Mouse (Mus musculus) intestine, embryonic 15.5 days (tissue): ENCODE data around the gene Bst1. TPM values are rescaled to one million over a fixed set of nuclear protein-coding genes. Genes with fewer than 3 reads are reported as not detected.

Experiments used
- ATAC-seq: fragments of 200-750 bp; cut with Nextera tagmentation; 2 replicates; pipeline ENCODE4 v1.8.0; 2017; ENCODE audit warnings: moderate TSS enrichment, moderate library complexity
- H3K27ac ChIP-seq: fragments of 300-500 bp; sonication (generic); 2 replicates; pipeline ENCODE4 v1.5.1; 2015; ENCODE audit warnings: mild to moderate bottlenecking, inconsistent platforms
- H3K27me3 ChIP-seq: fragments of 300-500 bp; sonication (generic); replicated peaks from 2 replicates; pipeline ENCODE4 v1.6.1; 2015; ENCODE audit warnings: inconsistent platforms
- H3K36me3 ChIP-seq: fragments of 300-500 bp; sonication (generic); 2 replicates; pipeline ENCODE4 v1.6.1; 2015; ENCODE audit warnings: inconsistent platforms
- H3K4me1 ChIP-seq: fragments of 300-500 bp; sonication (generic); replicated peaks from 2 replicates; pipeline ENCODE4 v1.6.1; 2015; ENCODE audit warnings: inconsistent platforms
- H3K4me2 ChIP-seq: fragments of 300-500 bp; sonication (generic); replicated peaks from 2 replicates; pipeline ENCODE4 v1.6.1; 2015; ENCODE audit warnings: mild to moderate bottlenecking, inconsistent platforms
- H3K4me3 ChIP-seq: fragments of 300-500 bp; sonication (generic); replicated peaks from 2 replicates; pipeline ENCODE4 v1.5.1; 2015; ENCODE audit warnings: inconsistent platforms
- H3K9ac ChIP-seq: fragments of 300-500 bp; sonication (generic); 2 replicates; pipeline ENCODE4 v1.6.1; 2015; ENCODE audit warnings: inconsistent platforms
- H3K9me3 ChIP-seq: fragments of 300-500 bp; sonication (generic); 2 replicates; pipeline ENCODE4 v1.6.1; 2016; ENCODE audit warnings: inconsistent platforms
- WGBS: fragments of 180-500 bp; shearing (Covaris S2); methylation state at CpG from one replicate; pipeline ENCODE4 v1.1.7; 2015; 5-methylcytosine and 5-hydroxymethylcytosine counted together
- polyA plus RNA-seq: library from polyadenylated mRNA; unstranded; fragments of >200 nt; fragmentation: Nextera tagmentation; extraction: Ambion mirVana; gene quantifications from 2 replicates; pipeline ENCODE4 v1.2.1, GENCODE M21; 2015

Bst1 gene
- polyA plus RNA-seq: 0.88 and 0.97 TPM in 2 replicates

- no peak within 1 kb of the TSS for H3K4me3 ChIP-seq
- no peak within 1 kb of the TSS for H3K4me2 ChIP-seq
- no peak within 1 kb of the TSS for H3K27ac ChIP-seq
- no peaks in the 10 kb centered on the region for H3K36me3 ChIP-seq
- H3K4me1 ChIP-seq: no peaks in the 10 kb centered on the region
- no peak within 1 kb of the TSS for H3K9ac ChIP-seq
- WGBS: 51% methylated on average over 12 of the region's 12 CpGs
- no peaks in the 10 kb centered on the region for H3K9me3 ChIP-seq
- no peak for ATAC-seq
- H3K27me3 ChIP-seq: no peaks in the 10 kb centered on the region
Measured at GRCm38 (mm10) chr5:43818695-43819094, at the start of gene Bst1. TSS of gene Bst1 (plus strand) at chr5:43818885.

DNA sequence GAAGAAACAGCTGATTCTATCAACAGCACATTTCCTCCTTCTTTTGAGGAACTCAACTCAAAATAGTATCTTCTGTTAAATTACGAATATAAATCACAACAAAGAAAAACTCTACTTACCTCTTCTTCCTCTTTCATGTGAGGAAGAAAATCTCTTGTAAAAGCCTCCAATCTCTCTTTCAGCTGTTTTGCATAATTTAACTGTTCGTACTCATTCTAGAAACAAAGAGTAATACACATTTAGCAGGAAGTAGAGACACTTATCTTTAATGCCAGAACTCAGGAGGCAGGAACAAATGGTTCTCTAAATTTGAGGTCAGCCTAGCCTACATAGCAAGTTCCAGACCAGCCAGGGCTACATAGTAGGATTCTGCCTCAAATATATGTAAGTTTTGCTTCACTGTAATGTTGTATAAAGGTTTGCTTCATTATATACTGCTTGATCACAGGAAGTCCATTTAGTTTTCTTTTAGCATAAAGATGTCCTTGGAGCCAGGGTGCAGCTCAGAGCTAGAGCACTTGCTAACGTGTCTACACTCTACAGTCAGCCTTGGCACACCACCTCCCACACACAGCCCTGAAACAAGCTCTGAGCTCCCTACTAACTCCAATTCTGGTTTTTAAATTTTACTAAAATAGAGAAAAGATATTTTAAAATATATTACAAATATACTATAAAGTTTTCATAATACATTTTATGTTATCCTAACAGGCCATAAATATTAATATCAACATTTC, 47.9 kb upstream of the Bst1 start:
- WGBS: 77% methylated on average over 3 of the region's 3 CpGs

DNA sequence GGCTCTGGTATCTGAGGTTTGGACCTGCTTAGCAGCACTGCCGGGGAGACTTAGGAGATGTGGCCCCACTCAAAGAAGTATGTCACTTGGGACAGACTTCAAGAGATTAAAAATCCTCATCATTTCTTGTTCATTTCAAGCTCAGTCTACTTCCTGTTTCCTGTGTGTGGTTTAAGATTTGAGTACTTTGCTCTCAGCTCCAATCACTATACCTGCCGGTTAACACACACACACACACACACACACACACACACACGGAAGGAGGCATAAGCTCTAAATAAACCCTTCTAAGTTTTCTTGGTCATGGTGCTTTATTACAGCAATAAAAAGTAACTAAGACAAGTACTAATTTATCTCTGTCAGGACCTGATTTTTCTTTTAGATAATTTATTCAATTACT, 47.1 kb upstream of the Bst1 start:
- WGBS: 68% methylated on average over 3 of the region's 3 CpGs
- Histone ChIP-seq H3K4me3 (no peak overlapping the region), H3K9ac (no peak overlapping the region), H3K4me2 (no peak overlapping the region), H3K36me3 (peaks cover 12% of the 10 kb centered on the region; the same call in 1 of the 2 replicates), H3K27me3 (no peaks in the 10 kb centered on the region), H3K27ac (no peak overlapping the region), H3K4me1 (no peaks in the 10 kb centered on the region), H3K9me3 (no peaks in the 10 kb centered on the region)
- ATAC-seq: peak; percentile 72; the same call in 1 of the 2 replicates

More for the DNA sequence above, 47.9 kb upstream of the Bst1 start:
- H3K9me3 ChIP-seq: no peaks in the 10 kb centered on the region
- no peak overlapping the region for H3K9ac ChIP-seq
- H3K27ac ChIP-seq: no peak overlapping the region
- H3K4me2 ChIP-seq: no peak overlapping the region
- no peak for ATAC-seq
- no peaks in the 10 kb centered on the region for H3K4me1 ChIP-seq
- no peak overlapping the region for H3K4me3 ChIP-seq
- no peaks in the 10 kb centered on the region for H3K27me3 ChIP-seq
- peaks cover 12% of the 10 kb centered on the region; the same call in 1 of the 2 replicates for H3K36me3 ChIP-seq

- H3K9ac ChIP-seq: no peak overlapping the region
- H3K4me3 ChIP-seq: no peak overlapping the region
- no peaks in the 10 kb centered on the region for H3K27me3 ChIP-seq
- no peaks in the 10 kb centered on the region for H3K36me3 ChIP-seq
- ATAC-seq: no peak
- H3K4me1 ChIP-seq: peaks cover 7% of the 10 kb centered on the region; the same call in 1 of the 2 replicates
- no peak overlapping the region for H3K27ac ChIP-seq
- H3K9me3 ChIP-seq: no peaks in the 10 kb centered on the region
- H3K4me2 ChIP-seq: no peak overlapping the region
Measured at GRCm38 (mm10) chr5:43776407-43776806, 42.3 kb upstream of the Bst1 start.

- no peak overlapping the region for H3K27ac ChIP-seq
Measured at GRCm38 (mm10) chr5:43776993-43777392, 41.7 kb upstream of the Bst1 start.

DNA sequence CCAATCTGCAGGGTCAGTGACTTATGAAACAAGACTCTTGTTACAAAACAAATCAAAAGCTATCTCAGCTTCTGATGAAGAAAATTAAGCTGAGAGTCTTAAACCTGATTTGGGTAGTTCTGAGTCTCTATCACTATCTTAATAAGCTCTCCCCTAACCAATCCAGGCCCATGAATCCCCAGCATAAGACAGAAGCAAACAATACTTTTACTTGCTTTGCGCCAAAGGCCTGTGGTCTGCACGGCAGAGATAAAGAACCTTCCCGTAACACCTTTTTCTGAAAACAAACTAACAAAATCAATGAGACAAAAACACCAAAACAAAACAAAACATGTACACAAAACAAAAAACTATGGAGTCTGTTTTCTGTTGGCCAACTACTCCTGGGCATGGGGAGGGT, 40.1 kb upstream of the Bst1 start:
- no peak overlapping the region for H3K4me2 ChIP-seq
- H3K9ac ChIP-seq: no peak overlapping the region
- H3K27ac ChIP-seq: no peak overlapping the region
- 83% methylated on average over 3 of the region's 3 CpGs for WGBS
- no peaks in the 10 kb centered on the region for H3K27me3 ChIP-seq
- no peaks in the 10 kb centered on the region for H3K9me3 ChIP-seq
- no peaks in the 10 kb centered on the region for H3K36me3 ChIP-seq
- peaks cover 7% of the 10 kb centered on the region; the same call in 1 of the 2 replicates for H3K4me1 ChIP-seq
- no peak overlapping the region for H3K4me3 ChIP-seq
- ATAC-seq: no peak

More at GRCm38 (mm10) chr5:43776993-43777392, 41.7 kb upstream of the Bst1 start:
- no peak overlapping the region for H3K4me3 ChIP-seq
- whole genome bisulfite sequencing: 55% methylated on average over 1 of the region's 1 CpGs
- H3K9ac ChIP-seq: no peak overlapping the region
- no peak for ATAC-seq
- H3K27me3 ChIP-seq: no peaks in the 10 kb centered on the region
- no peaks in the 10 kb centered on the region for H3K36me3 ChIP-seq
- H3K4me2 ChIP-seq: no peak overlapping the region
- H3K9me3 ChIP-seq: no peaks in the 10 kb centered on the region
- peaks cover 7% of the 10 kb centered on the region; the same call in 1 of the 2 replicates for H3K4me1 ChIP-seq

- under 1% methylated on average over 60 of the region's 61 CpGs for WGBS
- Histone ChIP-seq H3K4me2 (peak overlapping the region; percentile 95), H3K27me3 (no peaks in the 10 kb centered on the region), H3K4me1 (peaks cover 7% of the 10 kb centered on the region; the same call in 1 of the 2 replicates), H3K27ac (peak overlapping the region; percentile 93), H3K9me3 (no peaks in the 10 kb centered on the region), H3K9ac (peak overlapping the region; percentile 97), H3K36me3 (no peaks in the 10 kb centered on the region), H3K4me3 (peak overlapping the region; percentile 92)
- ATAC-seq: peak; percentile 67
Measured at GRCm38 (mm10) chr5:43781423-43781976, 37.2 kb upstream of the Bst1 start.

DNA sequence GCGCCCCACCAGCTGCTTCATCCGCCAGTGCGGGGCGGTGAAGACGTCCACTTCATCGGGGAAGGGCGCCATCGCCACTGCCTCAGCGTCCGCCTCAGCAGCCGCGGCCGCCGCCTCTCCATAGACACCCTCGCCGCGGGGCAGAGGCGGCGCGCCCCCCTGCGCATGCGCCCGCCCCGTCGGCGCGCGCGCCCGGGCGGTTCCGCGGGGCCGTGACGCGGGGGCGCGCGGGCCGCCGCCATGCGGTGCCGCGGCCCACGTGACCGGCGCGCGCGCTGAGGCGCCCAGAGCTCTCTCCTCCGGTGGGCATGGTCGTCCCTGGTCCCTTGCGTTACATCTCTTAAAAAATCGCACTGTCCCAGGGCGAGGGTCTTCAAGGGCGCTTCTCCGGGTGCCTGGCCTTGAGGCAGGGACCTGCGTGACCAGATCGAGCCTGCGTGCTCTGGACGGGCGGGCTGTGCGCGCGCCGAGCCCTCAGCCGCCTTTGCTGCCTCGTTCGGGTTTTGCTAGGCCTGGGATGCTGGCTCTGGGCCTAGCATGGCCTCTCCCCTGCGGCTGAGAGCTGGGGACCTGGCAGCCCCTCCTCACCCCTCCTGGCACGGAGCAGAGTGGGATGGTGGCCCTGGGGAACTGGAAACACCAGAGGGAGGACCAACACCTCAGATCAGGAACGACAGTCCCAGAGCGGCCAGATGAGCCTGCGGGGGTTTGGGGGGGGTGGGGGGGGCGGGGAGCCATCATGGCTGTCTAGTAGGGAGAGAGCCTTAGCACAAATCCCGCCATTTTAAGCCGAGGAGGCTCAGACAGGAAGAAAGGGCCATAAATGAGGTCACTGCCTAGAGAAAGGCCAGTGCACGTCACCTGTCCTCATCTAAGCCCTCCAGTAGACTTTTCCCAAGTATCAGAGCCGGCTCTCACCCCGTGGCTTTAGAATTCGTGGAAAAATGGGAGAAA, 36.4 kb upstream of the Bst1 start:
- H3K27me3 ChIP-seq: no peaks in the 10 kb centered on the region
- peak overlapping the region; percentile 98 for H3K27ac ChIP-seq
- peak overlapping the region; percentile 95 for H3K4me2 ChIP-seq
- H3K4me1 ChIP-seq: 0 out of 2 replicates have a peak, but pooled peaks cover 4% of the 10 kb centered on the region
- ATAC-seq: peak; percentile 91
- peak overlapping the region; percentile 92 for H3K4me3 ChIP-seq
- H3K9ac ChIP-seq: peak overlapping the region; percentile 97
- no peaks in the 10 kb centered on the region for H3K9me3 ChIP-seq
- WGBS: 3% methylated on average over 80 of the region's 82 CpGs
- H3K36me3 ChIP-seq: no peaks in the 10 kb centered on the region

DNA sequence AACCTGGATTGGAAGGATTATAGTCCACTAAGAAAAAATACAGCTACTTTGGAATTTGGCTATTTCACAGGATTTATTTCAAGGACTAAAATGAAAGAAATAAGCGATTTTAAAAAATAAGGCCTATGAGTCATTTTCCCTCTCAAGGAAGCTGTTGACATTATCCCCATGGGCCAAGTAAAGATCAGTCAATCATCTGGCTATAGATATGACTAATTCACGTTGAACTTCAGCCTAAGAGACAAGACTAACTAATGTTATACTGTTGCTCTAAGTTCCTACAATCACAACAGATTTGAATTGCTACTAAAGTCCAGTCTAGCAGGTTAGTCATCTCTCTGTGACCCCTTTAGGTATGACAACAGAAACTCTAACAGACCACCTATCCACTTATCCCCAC, 34.7 kb upstream of the Bst1 start:
- no peaks in the 10 kb centered on the region for H3K9me3 ChIP-seq
- 0 out of 2 replicates have a peak, but pooled peaks cover 4% of the 10 kb centered on the region for H3K4me1 ChIP-seq
- H3K36me3 ChIP-seq: no peaks in the 10 kb centered on the region
- no peaks in the 10 kb centered on the region for H3K27me3 ChIP-seq
- H3K4me2 ChIP-seq: no peak overlapping the region
- H3K27ac ChIP-seq: no peak overlapping the region
- H3K9ac ChIP-seq: no peak overlapping the region
- ATAC-seq: no peak
- H3K4me3 ChIP-seq: no peak overlapping the region
- 57% methylated on average over 2 of the region's 2 CpGs for WGBS

GRCm38 (mm10) chr5:43786607-43787006, 32.1 kb upstream of the Bst1 start:
- H3K4me3 ChIP-seq: no peak overlapping the region
- H3K27ac ChIP-seq: no peak overlapping the region
- H3K36me3 ChIP-seq: no peaks in the 10 kb centered on the region
- no peak overlapping the region for H3K4me2 ChIP-seq
- no peak overlapping the region for H3K9ac ChIP-seq
- H3K27me3 ChIP-seq: no peaks in the 10 kb centered on the region
- no peaks in the 10 kb centered on the region for H3K4me1 ChIP-seq
- no peaks in the 10 kb centered on the region for H3K9me3 ChIP-seq
- no peak for ATAC-seq
- 92% methylated on average over 4 of the region's 4 CpGs for WGBS

- ATAC-seq: no peak; the same call in 1 of the 2 replicates
- no peak overlapping the region for H3K27ac ChIP-seq
- no peak overlapping the region for H3K4me3 ChIP-seq
- no peaks in the 10 kb centered on the region for H3K27me3 ChIP-seq
- H3K9ac ChIP-seq: no peak overlapping the region
- 63% methylated on average over 9 of the region's 9 CpGs for WGBS
- H3K9me3 ChIP-seq: no peaks in the 10 kb centered on the region
- H3K36me3 ChIP-seq: no peaks in the 10 kb centered on the region
- no peak overlapping the region for H3K4me2 ChIP-seq
- H3K4me1 ChIP-seq: no peaks in the 10 kb centered on the region
Measured at GRCm38 (mm10) chr5:43787976-43788752, 30.5 kb upstream of the Bst1 start.
